Mouse (Mus musculus) neural tube, embryonic 14.5 days (tissue): ENCODE results near the gene Gins1. TPM values are rescaled to one million over a fixed set of nuclear protein-coding genes. Genes with fewer than 3 reads are reported as not detected.

Experiments used
- ATAC-seq: fragments of 200-750 bp; cut with Nextera tagmentation; 2 replicates; pipeline ENCODE4 v1.8.0; 2017; ENCODE audit warnings: low read depth, mild to moderate bottlenecking, moderate TSS enrichment, moderate library complexity
- H3K27ac ChIP-seq: fragments of 300-500 bp; sonication (generic); 2 replicates; pipeline ENCODE4 v1.5.1; 2014; ENCODE audit warnings: low read depth, mild to moderate bottlenecking, control low read depth, low read length, moderate library complexity, mixed read lengths
- H3K27me3 ChIP-seq: fragments of 300-500 bp; sonication (generic); 2 replicates; pipeline ENCODE4 v1.6.1; 2014; ENCODE audit warnings: low read length; ENCODE audit not compliant: control insufficient read depth, insufficient read depth
- H3K36me3 ChIP-seq: fragments of 300-500 bp; sonication (generic); 2 replicates; pipeline ENCODE4 v1.6.1; 2014; ENCODE audit warnings: low read length, mixed read lengths; ENCODE audit not compliant: control insufficient read depth, insufficient read depth
- H3K4me1 ChIP-seq: fragments of 300-500 bp; sonication (generic); 2 replicates; pipeline ENCODE4 v1.6.1; 2014; ENCODE audit warnings: low read length; ENCODE audit not compliant: control insufficient read depth, insufficient read depth
- H3K4me2 ChIP-seq: fragments of 300-500 bp; sonication (generic); 2 replicates; pipeline ENCODE4 v1.6.1; 2014; ENCODE audit warnings: mild to moderate bottlenecking, low read depth, low read length, control low read depth
- H3K4me3 ChIP-seq: fragments of 300-500 bp; sonication (generic); 2 replicates; pipeline ENCODE4 v1.5.1; 2014; ENCODE audit warnings: low read depth, low read length, control low read depth, mixed read lengths
- H3K9ac ChIP-seq: fragments of 300-500 bp; sonication (generic); replicated peaks from 2 replicates; pipeline ENCODE4 v1.6.1; 2014; ENCODE audit warnings: low read depth, mild to moderate bottlenecking, control low read depth, low read length, mixed read lengths
- H3K9me3 ChIP-seq: fragments of 300-500 bp; sonication (generic); 2 replicates; pipeline ENCODE4 v1.6.1; 2016; ENCODE audit warnings: low read length; ENCODE audit not compliant: control insufficient read depth
- WGBS: fragments of 180-500 bp; shearing (Covaris S2); extraction: QIAGEN DNeasy Blood & Tissue Kit; methylation state at CpG from one replicate; pipeline ENCODE4 v1.1.7; 2014; 5-methylcytosine and 5-hydroxymethylcytosine counted together
- polyA plus RNA-seq: library from polyadenylated mRNA; unstranded; fragments of >200 nt; fragmentation: Nextera tagmentation; extraction: Ambion mirVana; gene quantifications from 2 replicates; pipeline ENCODE4 v1.2.1, GENCODE M21; 2014

Gene Gins1
- polyA plus RNA-seq, 1 experiment from 2014 or later = 11.5 TPM

DNA sequence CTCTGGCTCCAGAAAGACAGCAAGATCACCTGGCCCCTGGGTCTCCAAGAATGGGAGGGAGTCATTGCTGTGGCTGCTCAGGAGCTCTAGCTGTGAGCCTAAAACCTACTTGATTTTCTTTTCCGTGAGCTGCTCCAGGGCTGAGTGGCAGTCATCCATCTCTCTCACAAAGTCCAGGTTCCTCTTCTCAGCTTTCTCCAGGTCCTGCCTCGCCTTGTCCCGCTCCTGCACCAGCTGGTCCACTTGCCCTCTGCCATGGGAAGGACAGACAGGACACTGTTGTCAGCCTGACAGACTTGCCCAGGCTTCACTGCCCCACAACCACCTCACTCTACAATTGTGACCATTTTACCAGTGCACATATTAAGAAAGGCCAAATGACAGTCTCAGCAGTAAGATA is 58.0 kb downstream of the Gins1 start:
- H3K27me3 ChIP-seq = no peaks in the 10 kb centered on the region
- no peaks in the 10 kb centered on the region for H3K4me1 ChIP-seq
- no peak overlapping the region for H3K9ac ChIP-seq
- H3K4me2 ChIP-seq = no peak overlapping the region
- H3K9me3 ChIP-seq = no peaks in the 10 kb centered on the region
- no peaks in the 10 kb centered on the region for H3K36me3 ChIP-seq
- 92% methylated on average over 3 of the region's 3 CpGs for WGBS
- ATAC-seq = no peak
- no peak overlapping the region for H3K27ac ChIP-seq
- H3K4me3 ChIP-seq = no peak overlapping the region

DNA sequence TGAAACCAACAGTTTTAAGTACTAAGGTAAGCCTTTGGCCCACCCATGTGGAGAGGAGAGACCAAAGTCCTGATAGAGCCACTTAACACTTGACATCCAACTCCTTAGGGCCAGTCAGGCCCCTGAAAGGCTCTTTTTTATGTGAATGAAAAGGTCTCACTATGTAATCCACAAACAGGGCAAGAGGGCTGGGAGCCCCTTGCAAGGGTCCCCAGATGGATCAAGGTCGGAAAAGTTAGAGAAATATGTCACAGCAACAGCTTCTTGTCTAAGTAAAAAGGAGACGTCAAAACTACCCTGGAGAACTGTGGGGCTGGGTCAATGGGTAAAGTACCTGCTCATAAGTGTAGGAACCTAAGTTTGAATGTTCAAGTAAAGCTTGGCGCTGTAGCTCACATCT is 59.4 kb downstream of the Gins1 start:
- no peak overlapping the region for H3K4me3 ChIP-seq
- no peaks in the 10 kb centered on the region for H3K27me3 ChIP-seq
- WGBS = 95% methylated on average over 3 of the region's 3 CpGs

GRCm38 (mm10) chr2:150965951-150966350 is 60.8 kb downstream of the Gins1 start:
- H3K9me3 ChIP-seq = no peaks in the 10 kb centered on the region
- peaks cover 6% of the 10 kb centered on the region; the same call in 1 of the 2 replicates for H3K36me3 ChIP-seq
- no peaks in the 10 kb centered on the region for H3K27me3 ChIP-seq
- no peak overlapping the region for H3K9ac ChIP-seq
- no peak overlapping the region for H3K4me2 ChIP-seq
- no peak for ATAC-seq
- whole genome bisulfite sequencing = 95% methylated on average over 10 of the region's 10 CpGs
- H3K4me1 ChIP-seq = no peaks in the 10 kb centered on the region
- H3K4me3 ChIP-seq = no peak overlapping the region
- no peak overlapping the region for H3K27ac ChIP-seq

More for the DNA sequence above, 59.4 kb downstream of the Gins1 start:
- ATAC-seq = no peak
- Histone ChIP-seq H3K9me3 (no peaks in the 10 kb centered on the region), H3K9ac (no peak overlapping the region), H3K4me1 (no peaks in the 10 kb centered on the region), H3K27ac (no peak overlapping the region), H3K4me2 (no peak overlapping the region), H3K36me3 (peaks cover 6% of the 10 kb centered on the region; the same call in 1 of the 2 replicates)

DNA sequence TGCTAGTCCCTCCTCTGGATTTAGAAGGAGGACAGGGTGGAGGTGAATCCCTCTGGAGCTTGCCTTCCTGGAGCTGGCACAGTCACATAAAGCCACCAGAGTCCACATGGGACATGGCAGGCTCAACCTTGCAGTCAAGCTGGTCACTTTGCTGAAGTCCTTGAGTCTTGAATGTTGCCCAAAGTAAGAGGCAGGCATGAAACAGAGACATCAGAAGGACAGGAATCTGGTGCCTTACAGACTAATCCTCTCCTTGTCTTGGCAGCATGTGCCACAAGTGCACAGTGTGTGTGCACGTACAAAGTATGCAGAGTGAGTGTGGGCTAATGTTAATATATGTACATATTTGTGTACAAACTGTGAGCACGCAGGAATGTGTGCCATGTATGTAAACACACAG is 62.3 kb downstream of the Gins1 start:
- H3K27me3 ChIP-seq = no peaks in the 10 kb centered on the region
- WGBS = 100% methylated on average over 2 of the region's 2 CpGs
- no peaks in the 10 kb centered on the region for H3K9me3 ChIP-seq
- H3K4me3 ChIP-seq = no peak overlapping the region
- H3K4me2 ChIP-seq = no peak overlapping the region
- H3K36me3 ChIP-seq = peaks cover 9% of the 10 kb centered on the region; the same call in 1 of the 2 replicates
- no peak overlapping the region for H3K9ac ChIP-seq
- no peak overlapping the region for H3K27ac ChIP-seq
- H3K4me1 ChIP-seq = no peaks in the 10 kb centered on the region
- ATAC-seq = no peak

- ATAC-seq = no peak
- H3K4me1 ChIP-seq = no peaks in the 10 kb centered on the region
- H3K36me3 ChIP-seq = peaks cover 14% of the 10 kb centered on the region
- no peak overlapping the region for H3K9ac ChIP-seq
- no peak overlapping the region for H3K4me3 ChIP-seq
- no peaks in the 10 kb centered on the region for H3K27me3 ChIP-seq
- H3K27ac ChIP-seq = no peak overlapping the region
- H3K9me3 ChIP-seq = no peaks in the 10 kb centered on the region
- H3K4me2 ChIP-seq = no peak overlapping the region
- WGBS = 98% methylated on average over 2 of the region's 2 CpGs
Observed at GRCm38 (mm10) chr2:150969231-150969630, 64.0 kb downstream of the Gins1 start.

DNA sequence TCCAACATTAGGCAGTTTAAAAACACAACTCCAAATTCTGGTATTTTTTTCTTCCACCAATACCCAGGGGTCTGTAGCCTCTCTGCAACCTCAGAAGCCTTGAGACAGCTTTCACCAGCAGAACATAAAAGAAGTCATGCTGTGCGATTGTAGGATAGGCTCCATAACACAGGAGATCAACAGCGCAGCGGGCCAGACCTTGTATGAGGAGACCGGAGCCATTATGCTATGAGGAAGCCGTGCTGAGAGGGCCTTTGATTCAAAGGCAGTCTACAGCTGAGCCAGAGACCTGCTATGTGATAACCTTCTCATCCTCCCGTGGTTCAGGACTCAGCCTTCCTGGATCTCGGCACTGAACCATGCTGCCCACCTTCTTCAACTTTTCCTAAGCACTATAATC is 66.7 kb downstream of the Gins1 start:
- Histone ChIP-seq H3K9me3 (no peaks in the 10 kb centered on the region), H3K9ac (no peak overlapping the region), H3K4me2 (no peak overlapping the region), H3K27me3 (no peaks in the 10 kb centered on the region), H3K36me3 (peaks cover 14% of the 10 kb centered on the region), H3K4me1 (no peaks in the 10 kb centered on the region), H3K27ac (no peak overlapping the region), H3K4me3 (no peak overlapping the region)
- no peak for ATAC-seq
- 69% methylated on average over 7 of the region's 7 CpGs for WGBS

DNA sequence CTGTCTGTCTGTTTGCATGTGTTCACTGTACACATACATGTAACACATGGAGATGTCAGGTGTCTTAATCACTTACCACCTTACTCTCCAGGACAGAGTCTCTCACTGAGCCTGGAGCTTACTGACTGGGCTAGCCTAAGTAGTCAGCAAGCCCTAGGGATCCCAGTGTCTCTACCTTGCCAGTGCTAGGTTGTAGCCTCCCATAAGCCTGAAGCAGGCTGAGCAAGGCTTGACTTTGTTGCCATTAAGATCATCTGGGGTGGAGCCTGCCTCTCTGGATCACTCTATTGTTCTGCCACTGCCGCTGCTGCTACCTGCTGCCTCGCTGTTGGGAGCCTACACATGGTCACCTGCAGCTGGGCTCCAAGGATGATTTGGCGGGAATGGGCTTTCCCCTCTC is 67.5 kb downstream of the Gins1 start:
- no peak overlapping the region for H3K4me3 ChIP-seq
- no peaks in the 10 kb centered on the region for H3K27me3 ChIP-seq
- H3K9me3 ChIP-seq = no peaks in the 10 kb centered on the region
- no peak overlapping the region for H3K9ac ChIP-seq
- H3K4me2 ChIP-seq = no peak overlapping the region
- no peak overlapping the region for H3K27ac ChIP-seq
- WGBS = 90% methylated on average over 3 of the region's 3 CpGs
- ATAC-seq = no peak
- H3K36me3 ChIP-seq = peaks cover 14% of the 10 kb centered on the region
- no peaks in the 10 kb centered on the region for H3K4me1 ChIP-seq

- no peak overlapping the region for H3K4me3 ChIP-seq
- H3K9ac ChIP-seq = no peak overlapping the region
- 94% methylated on average over 8 of the region's 8 CpGs for WGBS
- H3K27me3 ChIP-seq = no peaks in the 10 kb centered on the region
- H3K27ac ChIP-seq = no peak overlapping the region
- no peak overlapping the region for H3K4me2 ChIP-seq
- no peak for ATAC-seq
- H3K36me3 ChIP-seq = peaks cover 12% of the 10 kb centered on the region
- no peaks in the 10 kb centered on the region for H3K4me1 ChIP-seq
- no peaks in the 10 kb centered on the region for H3K9me3 ChIP-seq
Observed at GRCm38 (mm10) chr2:150973401-150974115, 68.4 kb downstream of the Gins1 start.

DNA sequence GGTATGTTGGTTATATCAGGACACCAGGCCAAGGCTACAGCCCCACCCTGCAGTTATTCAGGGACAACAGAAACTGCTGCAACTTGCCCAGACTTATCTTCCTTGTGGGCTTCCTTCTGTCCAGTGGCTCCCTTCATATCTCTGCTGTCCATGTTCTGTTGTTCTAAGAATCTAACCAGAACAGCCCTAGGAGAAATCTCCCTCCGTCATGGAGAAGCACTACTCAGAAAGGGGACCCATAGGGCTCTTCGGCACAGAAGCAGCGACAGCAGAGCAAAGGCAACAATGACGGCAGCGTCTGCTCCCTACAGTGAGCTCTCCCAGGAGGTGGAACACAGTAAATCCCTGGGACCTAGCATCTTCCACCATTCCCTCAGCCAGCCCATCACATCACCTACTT is 71.7 kb downstream of the Gins1 start:
- peaks cover 5% of the 10 kb centered on the region; the same call in 1 of the 2 replicates for H3K36me3 ChIP-seq
- WGBS = 89% methylated on average over 5 of the region's 5 CpGs

More for the DNA sequence above, 71.7 kb downstream of the Gins1 start:
- no peak overlapping the region for H3K27ac ChIP-seq
- no peak overlapping the region for H3K9ac ChIP-seq
- ATAC-seq = no peak
- H3K4me1 ChIP-seq = no peaks in the 10 kb centered on the region
- H3K4me2 ChIP-seq = no peak overlapping the region
- no peaks in the 10 kb centered on the region for H3K27me3 ChIP-seq
- no peak overlapping the region for H3K4me3 ChIP-seq
- H3K9me3 ChIP-seq = no peaks in the 10 kb centered on the region
